Mouse (Mus musculus): ENCODE results near the gene Slc17a8.

Slc17a8 gene

DNA sequence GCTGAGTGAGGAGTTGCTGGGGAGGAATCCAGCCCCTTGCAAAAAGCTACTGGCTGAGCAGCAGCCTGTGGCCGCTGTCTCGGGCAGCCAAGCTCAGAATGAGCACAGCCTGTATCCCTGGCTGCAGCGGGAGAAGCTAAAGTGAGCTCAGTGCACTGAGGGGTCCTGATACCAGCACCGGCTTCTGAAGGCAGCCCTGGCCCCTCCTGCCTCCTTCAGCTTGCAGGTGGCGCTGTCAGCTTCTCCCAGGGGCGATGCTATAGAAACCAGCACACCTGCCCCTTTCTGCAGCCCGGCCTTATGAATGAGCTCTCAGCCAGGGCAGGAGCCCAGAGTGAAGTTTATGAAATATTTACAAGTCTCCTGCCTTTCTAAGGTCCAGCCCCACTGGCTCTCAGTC, at the start of gene Slc17a8:
Slc17a8 (minus strand) TSS at position 125 of the 400 bp plus-strand sequence.
- in situ Hi-C loops (cut with MboI; ENCODE audit: unreplicated experiment in 2 of 2): no loop called here

DNA sequence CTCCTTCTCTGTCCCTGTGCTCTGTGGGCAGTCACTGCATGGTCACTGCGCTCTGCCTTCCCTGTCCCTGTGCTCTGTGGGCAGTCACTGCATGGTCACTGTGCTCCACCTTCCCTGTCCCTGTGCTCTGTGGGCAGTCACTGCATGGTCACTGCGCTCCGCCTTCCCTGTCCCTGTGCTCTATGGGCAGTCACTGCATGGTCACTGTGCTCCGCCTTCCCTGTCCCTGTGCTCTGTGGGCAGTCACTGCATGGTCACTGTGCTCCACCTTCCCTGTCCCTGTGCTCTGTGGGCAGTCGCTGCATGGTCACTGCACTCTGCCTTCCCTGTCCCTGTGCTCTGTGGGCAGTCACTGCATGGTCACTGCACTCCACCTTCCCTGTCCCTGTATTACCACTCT, 49.3 kb upstream of the Slc17a8 start:
- in situ Hi-C loops (cut with MboI; ENCODE audit: unreplicated experiment in 2 of 2): loop anchor here in 1 of 2 experiments (25.0 kb wide), 1 partner anchor 858 kb away; no protein-coding TSS in a partner anchor

DNA sequence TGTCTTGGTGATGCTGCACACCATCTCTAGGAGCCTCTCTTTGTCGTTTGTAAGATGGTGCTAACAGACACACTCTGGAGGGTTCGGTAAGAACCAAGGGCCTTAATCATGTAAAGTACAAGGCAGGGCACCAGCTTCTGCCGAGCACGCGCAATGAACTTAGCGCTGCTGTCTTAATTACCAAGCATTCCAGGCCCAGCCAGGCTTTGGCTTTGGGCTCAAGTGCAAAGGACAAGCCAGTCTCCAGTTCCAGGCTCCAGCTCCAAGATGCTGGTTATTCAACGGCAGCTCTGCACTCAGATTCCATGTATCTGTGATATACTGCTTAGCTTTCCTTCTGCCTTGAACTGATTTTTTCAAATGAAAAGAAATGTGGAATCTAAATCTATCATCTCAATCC, 46.5 kb upstream of the Slc17a8 start:
- in situ Hi-C loops (cut with MboI; ENCODE audit: unreplicated experiment in 2 of 2): loop anchor here in 1 of 2 experiments (25.0 kb wide), 1 partner anchor 855 kb away; no protein-coding TSS in a partner anchor

DNA sequence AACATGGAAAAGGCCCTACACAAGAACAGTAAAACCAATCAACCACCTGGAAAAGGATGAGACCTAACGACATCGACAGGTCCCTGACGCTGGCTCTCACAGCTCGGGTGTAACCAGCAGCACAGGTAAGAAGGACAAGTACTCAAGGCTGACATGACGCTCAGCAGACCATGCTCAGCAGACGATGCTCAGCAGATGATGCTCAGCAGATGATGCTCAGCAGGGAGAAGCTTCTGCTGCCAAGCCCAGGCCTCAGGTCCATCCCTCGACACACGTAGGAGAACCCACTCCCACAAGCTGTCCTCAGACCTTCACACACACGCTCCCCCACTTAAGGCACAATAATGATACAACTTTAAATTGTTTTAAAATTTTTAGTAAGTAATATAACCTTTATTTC, 44.6 kb upstream of the Slc17a8 start:
- in situ Hi-C loops (cut with MboI; ENCODE audit: unreplicated experiment in 2 of 2): loop anchor here in 1 of 2 experiments (25.0 kb wide), 1 partner anchor 853 kb away; no protein-coding TSS in a partner anchor

DNA sequence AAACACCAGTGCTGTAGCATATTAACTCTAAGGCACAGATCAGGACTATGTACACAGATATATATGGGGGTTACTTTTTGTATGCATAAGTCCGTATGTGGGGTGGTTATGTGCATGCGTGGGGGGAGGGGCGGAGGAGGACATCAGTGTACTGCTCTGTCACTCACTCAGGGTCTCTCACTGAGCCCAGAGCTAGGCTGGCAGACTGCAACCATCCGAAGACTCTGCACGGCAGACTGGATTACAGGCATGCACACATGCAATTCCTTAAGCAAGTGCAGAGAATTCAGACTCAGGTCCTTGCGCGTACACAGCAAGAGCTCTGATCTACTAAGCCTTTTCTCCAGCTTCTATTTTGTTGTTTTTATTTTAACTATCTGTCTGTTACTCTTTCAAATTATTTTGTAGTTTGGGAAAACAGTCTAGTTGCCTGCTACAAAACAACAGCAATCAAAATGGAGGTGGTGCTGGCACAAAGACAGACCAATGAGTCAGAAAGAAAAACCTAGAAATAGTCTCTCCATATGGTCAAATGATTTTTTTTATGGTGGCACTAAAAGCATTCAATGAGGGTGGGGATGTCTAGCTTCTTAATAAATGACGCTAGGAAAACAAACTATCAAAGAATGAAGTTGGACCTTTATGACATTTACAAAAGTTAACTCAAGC, 44.1 kb upstream of the Slc17a8 start:
- in situ Hi-C loops (cut with MboI; ENCODE audit: unreplicated experiment in 2 of 2): loop anchor here in 1 of 2 experiments (25.0 kb wide), 1 partner anchor 853 kb away; no protein-coding TSS in a partner anchor

DNA sequence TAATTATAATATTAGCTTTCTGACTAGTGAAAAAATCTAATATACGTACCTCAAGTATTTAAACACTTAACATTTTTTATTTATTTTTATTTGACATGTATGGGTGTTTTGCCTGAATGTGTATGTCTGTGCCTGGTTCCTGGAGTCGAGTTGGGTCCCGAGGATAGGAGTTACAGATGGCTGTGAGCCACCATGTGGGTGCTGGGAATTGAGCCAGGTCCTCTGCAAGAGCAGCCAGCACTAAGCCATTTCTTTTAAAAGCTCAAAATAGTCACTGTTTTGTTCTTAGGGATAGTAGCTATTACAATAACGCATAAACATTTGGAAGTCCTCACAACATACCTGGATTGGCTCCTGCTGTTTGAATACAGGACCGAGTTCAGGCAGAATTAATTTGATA, 35.3 kb upstream of the Slc17a8 start:
- in situ Hi-C loops (cut with MboI; ENCODE audit: unreplicated experiment in 2 of 2): loop anchor here in 1 of 2 experiments (25.0 kb wide), 1 partner anchor 844 kb away; no protein-coding TSS in a partner anchor

DNA sequence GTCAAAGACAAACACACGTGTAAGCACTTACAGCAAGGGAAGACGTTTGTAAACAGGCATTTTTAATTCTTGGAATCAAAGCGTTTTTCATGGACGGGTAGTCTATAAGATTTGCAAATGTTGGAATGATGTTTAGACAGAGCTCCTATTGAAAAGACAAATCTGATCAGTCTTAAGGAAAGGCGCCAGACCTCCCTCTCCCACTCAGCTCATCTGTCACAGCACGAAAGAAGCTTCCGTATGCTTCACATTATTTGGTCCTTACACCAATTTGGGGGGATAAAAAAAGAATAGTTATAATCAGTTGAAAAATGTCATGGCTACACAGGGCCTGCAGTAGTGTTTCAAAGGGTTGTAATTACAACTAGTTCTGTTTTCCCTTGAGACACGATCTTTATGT, 31.9 kb upstream of the Slc17a8 start:
- in situ Hi-C loops (cut with MboI; ENCODE audit: unreplicated experiment in 2 of 2): loop anchor here in 1 of 2 experiments (25.0 kb wide), 1 partner anchor 841 kb away; no protein-coding TSS in a partner anchor

DNA sequence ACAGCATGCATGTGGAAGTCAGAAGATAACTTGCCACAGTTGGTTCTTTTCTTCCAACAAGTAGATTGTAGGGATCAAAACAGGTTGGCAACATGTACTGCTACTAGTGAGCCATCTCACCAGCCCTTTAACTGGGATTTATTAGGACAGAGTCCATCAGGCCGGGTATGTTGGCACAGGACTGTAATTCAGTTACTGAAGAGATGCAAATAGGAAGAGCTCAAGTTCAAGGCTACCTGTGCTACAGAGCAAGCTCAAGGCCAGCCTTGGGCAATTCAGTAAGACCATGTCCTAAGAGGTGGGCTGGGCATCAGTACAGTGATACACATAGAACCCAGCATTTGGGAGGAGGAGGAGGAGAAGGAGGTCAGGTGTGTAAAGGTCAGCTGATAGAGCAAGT, 30.6 kb upstream of the Slc17a8 start:
- in situ Hi-C loops (cut with MboI; ENCODE audit: unreplicated experiment in 2 of 2): loop anchor here in 1 of 2 experiments (25.0 kb wide), 1 partner anchor 839 kb away; no protein-coding TSS in a partner anchor

DNA sequence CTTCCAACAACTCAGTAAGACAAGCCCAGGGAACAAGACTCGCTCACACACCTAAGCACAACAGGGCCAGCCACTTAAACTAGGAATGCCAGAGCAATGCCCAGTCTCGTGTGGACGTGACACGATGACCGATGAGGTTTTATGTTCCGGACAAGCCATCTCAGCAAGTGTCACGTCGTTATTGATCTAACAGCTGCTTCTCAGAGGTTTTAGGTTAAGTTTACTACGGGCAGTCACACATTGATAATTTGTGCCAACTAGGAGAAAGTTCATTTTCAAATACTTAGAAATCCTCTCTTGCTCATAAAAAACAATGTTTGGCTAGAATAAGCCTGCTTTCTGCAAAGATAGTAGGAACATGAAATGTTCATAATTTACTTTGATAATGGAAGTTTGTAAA, 25.9 kb upstream of the Slc17a8 start:
- in situ Hi-C loops (cut with MboI; ENCODE audit: unreplicated experiment in 2 of 2): loop anchor here (10.0 to 25.0 kb wide), 5 partner anchors 168 to 1260 kb away; partner anchors contain the start of genes Dram1 (in 1 of the 2), Gnptab (in 1 of the 2) and Utp20 (in 1 of the 2)

DNA sequence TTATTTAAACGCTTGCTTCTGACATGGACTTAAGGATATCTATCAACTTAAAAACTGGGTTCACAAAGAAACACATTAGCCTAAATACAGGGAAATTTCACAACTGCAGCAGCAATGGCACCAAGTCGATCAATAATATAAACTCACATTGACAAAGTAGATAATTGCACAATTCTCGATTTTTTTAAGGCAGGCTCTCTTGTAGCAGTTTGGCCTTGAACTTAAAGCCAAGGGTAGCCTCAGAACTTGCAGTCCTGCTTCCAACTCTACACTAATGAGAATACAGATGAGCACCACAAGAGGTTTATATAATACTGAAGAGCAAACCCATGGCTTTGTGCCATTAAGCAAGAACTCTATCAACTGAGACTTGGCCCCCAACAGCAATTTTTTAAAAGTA, 15.9 kb upstream of the Slc17a8 start:
- in situ Hi-C loops (cut with MboI; ENCODE audit: unreplicated experiment in 2 of 2): loop anchor here (25.0 kb wide), 4 partner anchors 800 to 1250 kb away; partner anchors contain the start of genes Dram1 (in 1 of the 2), Gnptab (in 1 of the 2) and Utp20 (in 1 of the 2)

DNA sequence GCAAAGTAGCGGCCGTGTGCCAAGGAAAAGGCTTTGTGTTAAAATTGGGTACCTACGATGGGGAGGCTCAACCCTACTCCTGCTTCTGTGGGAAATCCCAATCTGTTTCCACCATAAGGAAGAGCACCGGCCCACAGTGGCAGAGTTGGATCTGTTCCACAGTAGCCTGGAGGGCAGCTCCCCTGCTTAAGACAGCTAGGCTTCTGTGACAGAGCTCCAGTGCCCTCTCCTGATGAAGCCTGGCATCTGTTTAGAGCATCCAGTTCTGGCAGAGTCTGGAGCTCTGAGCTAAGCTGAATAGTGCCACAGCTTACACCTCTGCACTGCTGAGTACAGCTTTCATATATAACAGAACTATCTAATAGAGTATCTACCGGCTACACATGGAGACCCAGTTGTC, 14.0 kb upstream of the Slc17a8 start:
- in situ Hi-C loops (cut with MboI; ENCODE audit: unreplicated experiment in 2 of 2): loop anchor here (25.0 kb wide), 4 partner anchors 798 to 1248 kb away; partner anchors contain the start of genes Dram1 (in 1 of the 2), Gnptab (in 1 of the 2) and Utp20 (in 1 of the 2)

DNA sequence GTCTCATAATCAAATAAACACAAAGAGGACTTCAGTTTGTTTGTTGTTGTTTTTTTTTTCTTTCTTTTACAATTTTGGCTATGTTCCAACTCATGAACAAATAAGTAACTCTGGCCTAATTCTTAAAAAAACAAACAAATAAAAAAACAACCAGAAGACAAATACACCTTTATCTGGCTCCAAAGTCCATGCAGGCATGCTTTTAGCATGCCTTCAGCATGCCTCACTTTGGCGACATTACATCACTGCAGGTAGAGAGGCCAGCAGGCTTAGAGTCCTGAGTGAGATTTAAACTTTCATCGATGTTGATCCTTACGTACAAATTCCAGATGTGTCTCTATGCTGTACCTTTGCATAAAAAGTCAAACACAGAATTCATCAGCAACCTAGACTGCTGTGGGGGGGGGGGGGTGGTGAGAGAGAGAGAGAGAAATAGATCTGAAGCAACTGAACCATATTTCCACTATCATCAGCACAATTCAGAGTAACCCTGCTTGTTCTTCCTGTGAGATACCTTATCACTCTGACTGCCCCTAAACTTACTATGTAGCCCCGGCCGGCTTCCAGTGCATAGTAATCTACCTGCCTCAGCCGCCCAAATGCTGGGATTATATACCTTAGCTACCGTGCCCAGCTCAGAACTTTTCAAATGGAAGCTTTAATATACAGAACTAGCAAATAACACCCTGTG, 12.8 kb upstream of the Slc17a8 start:
- in situ Hi-C loops (cut with MboI; ENCODE audit: unreplicated experiment in 2 of 2): loop anchor here (5.0 to 25.0 kb wide), 5 partner anchors 427 to 1247 kb away; partner anchors contain the start of genes Dram1 (in 1 of the 2), Gnptab (in 1 of the 2) and Utp20 (in 1 of the 2)

DNA sequence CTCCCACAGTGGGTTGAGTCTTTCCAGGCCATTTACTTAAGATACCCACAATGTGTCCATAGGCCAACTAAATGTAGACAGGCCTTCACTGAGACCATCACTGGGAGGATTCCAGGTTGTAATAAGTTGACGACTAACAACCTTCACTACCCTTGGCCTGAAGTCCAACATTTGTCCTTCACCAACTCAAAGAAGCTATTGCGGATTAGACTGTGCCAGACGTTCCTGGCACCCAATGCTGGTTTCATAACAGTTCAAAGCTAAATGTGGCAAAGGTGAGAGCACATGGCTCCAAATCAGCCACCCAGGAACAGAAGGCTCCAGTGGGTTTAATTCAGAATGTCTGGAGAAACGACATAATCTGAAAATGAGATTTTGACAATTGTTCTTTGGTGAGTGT, 12.1 kb upstream of the Slc17a8 start:
- in situ Hi-C loops (cut with MboI; ENCODE audit: unreplicated experiment in 2 of 2): loop anchor here (5.0 to 25.0 kb wide), 5 partner anchors 426 to 1246 kb away; partner anchors contain the start of genes Dram1 (in 1 of the 2), Gnptab (in 1 of the 2) and Utp20 (in 1 of the 2)

DNA sequence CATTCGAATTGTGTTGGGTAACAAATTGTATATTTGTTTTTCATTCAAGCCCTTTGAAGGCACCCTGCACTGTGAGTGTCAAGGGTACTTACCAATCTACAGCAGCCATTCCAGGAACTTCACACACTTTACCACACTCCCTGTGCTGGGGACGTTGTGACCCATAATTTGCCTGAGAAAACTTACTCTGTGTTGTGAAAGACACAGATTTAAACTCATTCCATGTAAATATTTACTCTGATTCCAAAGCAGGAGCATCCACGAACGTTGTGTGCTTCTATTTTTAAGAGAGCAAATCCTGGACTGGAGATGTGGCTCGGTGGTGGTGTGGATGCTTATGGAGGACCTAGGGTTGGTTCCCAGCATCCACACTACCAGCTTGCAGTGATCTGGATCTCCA, 10.8 kb upstream of the Slc17a8 start:
- in situ Hi-C loops (cut with MboI; ENCODE audit: unreplicated experiment in 2 of 2): loop anchor here (5.0 to 25.0 kb wide), 5 partner anchors 425 to 1245 kb away; partner anchors contain the start of genes Dram1 (in 1 of the 2), Gnptab (in 1 of the 2) and Utp20 (in 1 of the 2)

DNA sequence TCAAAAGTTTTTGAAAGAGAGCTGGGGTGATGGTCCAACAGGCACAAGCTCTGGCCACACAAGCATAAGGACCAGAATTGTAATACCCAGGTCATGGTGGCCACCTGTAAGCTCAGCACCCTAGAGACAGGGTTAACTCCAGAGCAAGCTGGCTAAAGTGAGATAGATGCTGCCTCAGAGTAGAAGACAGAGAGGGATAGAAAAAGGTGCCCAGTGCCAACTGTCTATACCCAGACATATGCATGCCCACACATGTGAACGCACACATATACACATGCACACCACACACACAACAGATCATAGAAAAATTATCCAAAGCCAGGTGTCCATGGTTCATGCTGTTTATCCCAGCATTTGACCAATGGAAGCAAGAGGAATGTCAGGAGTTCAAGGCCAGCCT, 9.5 kb upstream of the Slc17a8 start:
- in situ Hi-C loops (cut with MboI; ENCODE audit: unreplicated experiment in 2 of 2): loop anchor here (5.0 to 25.0 kb wide), 5 partner anchors 423 to 1243 kb away; partner anchors contain the start of genes Dram1 (in 1 of the 2), Gnptab (in 1 of the 2) and Utp20 (in 1 of the 2)

DNA sequence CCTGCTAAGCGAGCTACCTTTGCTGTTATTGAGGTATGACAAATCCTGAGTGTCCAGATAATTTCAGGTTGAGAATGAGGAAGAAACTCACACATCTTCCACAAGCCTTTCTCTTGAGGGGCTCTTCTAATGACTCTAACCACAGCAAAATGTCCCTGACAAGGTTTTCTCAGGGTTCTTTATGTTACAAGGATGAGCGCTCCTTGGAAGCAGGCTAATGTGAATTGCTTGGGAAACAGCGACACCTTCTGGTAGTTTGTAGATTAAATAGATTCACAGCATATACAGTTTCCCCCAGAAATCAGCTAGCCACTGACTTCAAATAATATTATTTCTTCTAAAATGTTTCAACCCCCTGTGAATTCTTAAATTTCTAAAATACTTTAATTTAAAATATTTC, 9.0 kb upstream of the Slc17a8 start:
- in situ Hi-C loops (cut with MboI; ENCODE audit: unreplicated experiment in 2 of 2): loop anchor here (5.0 to 25.0 kb wide), 5 partner anchors 423 to 1243 kb away; partner anchors contain the start of genes Dram1 (in 1 of the 2), Gnptab (in 1 of the 2) and Utp20 (in 1 of the 2)

DNA sequence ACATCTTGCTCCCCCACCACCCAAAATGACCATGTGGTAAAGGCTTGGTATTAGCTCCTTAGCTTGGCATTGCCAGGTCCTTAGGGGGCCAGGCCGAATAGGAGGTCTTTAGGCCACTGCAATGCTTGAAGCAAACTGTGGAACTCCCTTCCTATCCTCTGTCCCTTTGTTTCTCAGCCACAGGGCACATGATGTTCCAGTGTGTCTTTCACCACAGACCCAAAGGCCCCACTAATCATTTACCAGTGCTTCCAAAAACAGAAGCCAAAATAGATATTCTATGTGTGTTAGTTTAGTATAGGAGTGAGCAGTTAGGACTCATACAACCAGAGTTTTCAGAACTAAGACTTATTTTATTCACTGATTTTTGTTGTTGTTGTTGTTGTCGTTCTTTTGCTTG, 5.7 kb upstream of the Slc17a8 start:
- in situ Hi-C loops (cut with MboI; ENCODE audit: unreplicated experiment in 2 of 2): loop anchor here (5.0 to 25.0 kb wide), 8 partner anchors 164 to 1239 kb away; partner anchors contain the start of genes Dram1 (in 1 of the 2), Gnptab (in 1 of the 2) and Utp20 (in 1 of the 2)

DNA sequence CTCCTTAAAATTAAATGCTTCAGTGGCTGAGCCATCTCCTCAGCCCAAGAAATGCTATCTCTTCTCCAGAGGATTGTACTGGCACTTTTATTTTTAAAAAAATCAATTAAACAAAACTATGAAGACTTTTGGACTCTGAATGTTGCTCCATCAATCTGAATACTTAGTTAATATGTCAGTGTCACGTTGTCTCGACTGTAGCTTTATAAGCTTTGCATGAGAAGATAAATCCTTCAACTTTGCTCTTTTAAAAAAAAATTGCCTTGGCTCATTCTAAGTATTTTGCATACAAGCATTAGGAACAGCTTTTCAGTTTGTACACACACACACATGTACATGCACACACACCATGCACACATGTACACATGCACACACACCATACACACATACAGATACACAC, 3.1 kb upstream of the Slc17a8 start:
- in situ Hi-C loops (cut with MboI; ENCODE audit: unreplicated experiment in 2 of 2): no loop called here

DNA sequence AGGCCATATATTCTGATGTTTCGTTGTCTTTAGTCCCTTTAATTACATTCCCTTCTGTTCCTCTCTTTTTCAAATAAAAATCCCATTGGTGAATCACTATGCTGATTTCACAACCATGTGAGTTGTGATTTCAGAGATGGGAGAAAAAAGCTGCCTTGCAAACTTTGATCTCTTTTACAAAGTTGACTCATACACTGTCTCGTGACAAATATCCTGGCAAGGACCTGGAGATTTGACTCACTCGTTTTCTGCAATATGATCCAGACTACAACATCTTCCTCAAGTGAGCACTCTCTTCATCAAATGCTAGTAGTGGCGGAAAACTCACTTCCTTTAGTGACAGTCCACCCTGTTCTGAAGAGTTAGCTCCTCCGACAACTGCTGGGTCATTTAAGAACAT, 21.7 kb downstream of the Slc17a8 start:
- in situ Hi-C loops (cut with MboI; ENCODE audit: unreplicated experiment in 2 of 2): no loop called here

DNA sequence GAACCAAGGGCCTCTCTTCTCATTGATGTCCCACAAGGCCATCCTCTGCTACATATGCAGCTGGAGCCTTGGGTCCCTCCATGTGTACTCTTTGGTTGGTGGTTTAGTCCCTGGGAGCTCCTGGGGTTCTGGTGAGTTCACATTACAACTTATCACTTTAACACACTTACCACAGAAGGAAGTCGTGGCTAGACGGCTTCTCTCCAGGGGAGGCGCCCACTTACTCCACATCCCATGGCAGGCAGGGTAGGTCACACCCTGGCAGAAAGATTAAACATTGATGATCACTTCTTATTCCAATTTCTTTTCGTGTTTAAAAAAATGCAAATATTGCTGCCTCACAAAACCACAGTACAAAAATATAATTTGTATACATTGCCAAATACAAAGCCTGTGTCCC, 23.8 kb downstream of the Slc17a8 start:
- in situ Hi-C loops (cut with MboI; ENCODE audit: unreplicated experiment in 2 of 2): no loop called here

Measured in v-Abl transformed pro-B cells (cell line).